Mouse (Mus musculus) CH12.LX (cell line): ENCODE results near the gene Bzw2.

Source experiments
- CHD1 ChIP-seq: IDR thresholded peaks from 2 replicates; pipeline ENCODE4 v1.6.1; 2012; ENCODE audit warnings: low read depth, low read length, improper control_type of control experiment, inconsistent platforms
- CTCF ChIP-seq, 2 experiments: IDR thresholded peaks in 1 of 2; conservative IDR thresholded peaks in 1 of 2; 2 replicates each; pipeline ENCODE4 v1.5.1; 2011 to 2012; ENCODE audit warnings: low read depth in 2 of 2, low read length in 2 of 2, improper control_type of control experiment in 1 of 2, inconsistent platforms in 1 of 2, mild to moderate bottlenecking in 1 of 2, moderate library complexity in 1 of 2
- ELF1 ChIP-seq: IDR thresholded peaks from 2 replicates; pipeline ENCODE4 v1.6.1; 2014; ENCODE audit warnings: low read depth, mild to moderate bottlenecking, inconsistent platforms, low read length, improper control_type of control experiment
- EP300 ChIP-seq: IDR thresholded peaks from 2 replicates; pipeline ENCODE4 v1.6.1; 2011; ENCODE audit warnings: low read length, improper control_type of control experiment
- ETS1 ChIP-seq: conservative IDR thresholded peaks from 2 replicates; pipeline ENCODE4 v1.6.1; 2012; ENCODE audit warnings: low read depth, mild to moderate bottlenecking, inconsistent platforms, low read length, improper control_type of control experiment, moderate library complexity
- GABPA ChIP-seq: IDR thresholded peaks from 2 replicates; pipeline ENCODE4 v1.6.1; 2012; ENCODE audit warnings: low read depth, low read length, improper control_type of control experiment, inconsistent platforms; ENCODE audit not compliant: insufficient replicate concordance
- KAT2A ChIP-seq: IDR thresholded peaks from 2 replicates; pipeline ENCODE4 v1.6.1; 2012; ENCODE audit warnings: low read length, improper control_type of control experiment, inconsistent platforms; ENCODE audit not compliant: insufficient replicate concordance
- MAX ChIP-seq: IDR thresholded peaks from 2 replicates; pipeline ENCODE4 v1.6.1; 2011; ENCODE audit warnings: low read length, improper control_type of control experiment
- MYC ChIP-seq: IDR thresholded peaks from 2 replicates; pipeline ENCODE4 v1.6.1; 2011; ENCODE audit warnings: low read depth, mild to moderate bottlenecking, improper control_type of control experiment, low read length
- POLR2A ChIP-seq: IDR thresholded peaks from 2 replicates; pipeline ENCODE4 v1.6.1; 2011; ENCODE audit warnings: low read depth, mild to moderate bottlenecking, improper control_type of control experiment, low read length
- TCF12 ChIP-seq: IDR thresholded peaks from 2 replicates; pipeline ENCODE4 v1.6.1; 2014; ENCODE audit warnings: low read depth, mild to moderate bottlenecking, inconsistent platforms, low read length, improper control_type of control experiment
- ZC3H11A ChIP-seq: IDR thresholded peaks from 2 replicates; pipeline ENCODE4 v1.6.1; 2012; ENCODE audit warnings: low read depth, mild to moderate bottlenecking, inconsistent platforms, low read length, improper control_type of control experiment

DNA sequence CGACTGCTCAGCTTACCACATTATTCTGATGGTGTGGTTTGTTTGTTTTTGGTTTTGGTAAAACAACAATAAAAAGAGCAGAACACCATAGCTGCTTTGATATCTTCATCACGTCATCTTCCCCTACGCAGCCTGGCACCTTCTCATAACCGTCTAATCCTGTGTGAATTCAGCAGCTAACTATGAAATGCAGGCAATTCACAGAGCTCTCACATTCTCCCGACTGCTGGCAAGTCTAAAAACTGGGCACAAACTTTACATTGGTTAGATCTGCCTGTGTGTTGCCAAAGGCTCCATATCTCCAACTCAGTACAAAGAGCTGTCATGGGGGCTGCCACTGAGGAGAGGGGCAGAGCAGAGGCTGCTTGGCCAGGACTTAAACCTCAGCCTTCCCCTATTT, 47.4 kb downstream of the Bzw2 start:
- TF ChIP-seq KAT2A = no peak
- TF ChIP-seq CHD1 = no peak
- TF ChIP-seq TCF12 = no peak
- TF ChIP-seq EP300 = no peak
- TF ChIP-seq POLR2A = no peak
- TF ChIP-seq ELF1 = no peak
- no peak for TF ChIP-seq GABPA
- TF ChIP-seq ZC3H11A = no peak
- no peak for TF ChIP-seq CTCF (conservative IDR thresholded peaks at IDR 0.05 in 1 of 2, IDR thresholded peaks at IDR 0.05 in 1 of 2; ENCODE audit: low read depth in 2 of 2, low read length in 2 of 2)
- no peak for TF ChIP-seq MYC
- TF ChIP-seq MAX = no peak
- TF ChIP-seq ETS1 = no peak
